Mouse (Mus musculus): ENCODE data around the gene Ablim1. TPM values are rescaled to one million over a fixed set of nuclear protein-coding genes. Genes with fewer than 3 reads are reported as not detected.

The Ablim1 gene
- total and polyA plus RNA-seq, 2 experiments: 16.6 to 23.7 TPM

DNA sequence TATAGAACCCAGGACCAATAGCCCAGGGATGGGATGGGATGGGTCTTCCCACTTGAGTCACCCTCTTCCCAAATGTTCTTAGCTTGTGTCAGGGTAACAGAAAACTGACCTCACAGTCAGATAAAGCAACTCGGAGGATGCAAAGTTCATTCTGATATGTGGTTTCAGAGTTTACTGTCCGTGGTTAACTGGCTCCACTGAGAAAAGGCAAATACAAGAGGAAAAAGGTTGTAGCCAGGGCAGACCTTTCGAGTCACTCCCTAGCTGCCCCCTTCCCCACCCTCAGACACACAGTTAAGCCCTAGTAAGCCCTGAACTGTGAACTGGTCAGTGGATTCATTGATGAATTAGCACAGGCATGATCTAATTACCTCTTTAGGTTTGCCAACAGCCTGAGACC, 7.1 kb upstream of the Ablim1 start:
- H3K27ac ChIP-seq (replicated peaks; ENCODE audit: insufficient read depth, low read depth, low read length): peak overlapping the region; percentile 81
- H3K36me3 ChIP-seq (ENCODE audit: control insufficient read depth, insufficient read depth, low read length): no peaks in the 10 kb centered on the region
- H3K4me3 ChIP-seq (ENCODE audit: insufficient read depth, low read depth, low read length): no peak overlapping the region
- H3K4me1 ChIP-seq (ENCODE audit: control insufficient read depth, insufficient read depth, low read length): peaks cover 19% of the 10 kb centered on the region
- 26% methylated on average over 3 of the region's 3 CpGs for WGBS
- peak; percentile 94 for DNase-seq (ENCODE audit: extremely low read depth, low read depth, low spot score)
- no peak for TF ChIP-seq POLR2A (IDR thresholded peaks at IDR 0.05; ENCODE audit: extremely low read depth, insufficient read depth, low read length)
- TF ChIP-seq CTCF (IDR thresholded peaks at IDR 0.05; ENCODE audit: low read depth, low read length): no peak
- no peaks in the 10 kb centered on the region for H3K79me2 ChIP-seq (ENCODE audit: control insufficient read depth, insufficient read depth, low read length)
- H3K27me3 ChIP-seq (ENCODE audit: control insufficient read depth, insufficient read depth, low read length): no peaks in the 10 kb centered on the region
- H3K9ac ChIP-seq (ENCODE audit: low read depth, low read length): no peak overlapping the region

DNA sequence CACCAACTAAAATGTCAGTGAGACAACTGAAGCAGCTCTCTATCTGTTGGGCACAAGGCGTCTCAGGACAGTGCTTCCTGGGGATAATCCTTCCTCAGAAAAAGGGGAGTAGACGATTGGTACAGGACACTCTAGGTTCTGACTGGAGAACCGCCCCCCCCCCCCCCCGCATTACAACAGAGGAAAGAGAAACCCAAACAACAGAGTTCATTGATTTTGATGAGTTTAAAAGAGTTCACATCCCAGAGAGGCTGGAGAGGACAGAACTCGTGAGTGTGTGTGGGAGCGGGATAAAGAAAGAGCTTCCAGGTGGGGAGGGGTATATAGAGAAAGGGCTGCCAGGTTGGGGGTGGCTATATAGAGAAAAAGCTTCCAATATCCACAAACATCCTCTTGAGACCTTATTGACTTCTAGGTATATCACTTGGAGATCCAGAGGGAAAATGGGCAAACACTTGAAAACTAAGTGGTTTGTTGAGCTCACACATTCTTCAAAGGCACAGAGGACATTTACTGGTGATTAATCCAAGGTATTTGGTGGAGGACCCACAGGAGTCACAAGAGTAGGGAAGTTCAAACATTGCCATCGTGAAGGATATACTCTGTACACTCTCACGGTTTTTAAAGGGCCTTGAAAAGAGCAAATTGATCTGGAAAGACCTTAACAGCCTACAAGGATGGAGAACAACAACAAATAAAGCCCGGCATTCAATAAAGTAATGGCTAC, 6.1 kb upstream of the Ablim1 start:
- H3K27ac ChIP-seq (replicated peaks; ENCODE audit: insufficient read depth, low read depth, low read length): peak overlapping the region; percentile 70
- no peaks in the 10 kb centered on the region for H3K27me3 ChIP-seq (ENCODE audit: control insufficient read depth, insufficient read depth, low read length)
- H3K4me3 ChIP-seq (ENCODE audit: insufficient read depth, low read depth, low read length): no peak overlapping the region
- TF ChIP-seq POLR2A (IDR thresholded peaks at IDR 0.05; ENCODE audit: extremely low read depth, insufficient read depth, low read length) (no peak), CTCF (IDR thresholded peaks at IDR 0.05; ENCODE audit: low read depth, low read length) (no peak)
- no peak overlapping the region for H3K9ac ChIP-seq (ENCODE audit: low read depth, low read length)
- H3K36me3 ChIP-seq (ENCODE audit: control insufficient read depth, insufficient read depth, low read length): no peaks in the 10 kb centered on the region
- peaks cover 19% of the 10 kb centered on the region for H3K4me1 ChIP-seq (ENCODE audit: control insufficient read depth, insufficient read depth, low read length)
- 29% methylated on average over 9 of the region's 9 CpGs for WGBS
- DNase-seq (ENCODE audit: extremely low read depth, low read depth, low spot score): peak; percentile 64
- no peaks in the 10 kb centered on the region for H3K79me2 ChIP-seq (ENCODE audit: control insufficient read depth, insufficient read depth, low read length)

GRCm38 (mm10) chr19:57316597-57316996, 1.9 kb upstream of the Ablim1 start:
- Histone ChIP-seq H3K4me3 (ENCODE audit: insufficient read depth, low read depth, low read length) (no peak overlapping the region), H3K79me2 (ENCODE audit: control insufficient read depth, insufficient read depth, low read length) (no peaks in the 10 kb centered on the region), H3K27ac (replicated peaks; ENCODE audit: insufficient read depth, low read depth, low read length) (no peak overlapping the region), H3K36me3 (ENCODE audit: control insufficient read depth, insufficient read depth, low read length) (no peaks in the 10 kb centered on the region), H3K4me1 (ENCODE audit: control insufficient read depth, insufficient read depth, low read length) (peaks cover 22% of the 10 kb centered on the region), H3K9ac (ENCODE audit: low read depth, low read length) (no peak overlapping the region), H3K27me3 (ENCODE audit: control insufficient read depth, insufficient read depth, low read length) (no peaks in the 10 kb centered on the region)
- WGBS: 88% methylated on average over 3 of the region's 3 CpGs
- TF ChIP-seq CTCF (IDR thresholded peaks at IDR 0.05; ENCODE audit: low read depth, low read length) (no peak), POLR2A (IDR thresholded peaks at IDR 0.05; ENCODE audit: extremely low read depth, insufficient read depth, low read length) (no peak)
- no peak for DNase-seq (ENCODE audit: extremely low read depth, low read depth, low spot score)

DNA sequence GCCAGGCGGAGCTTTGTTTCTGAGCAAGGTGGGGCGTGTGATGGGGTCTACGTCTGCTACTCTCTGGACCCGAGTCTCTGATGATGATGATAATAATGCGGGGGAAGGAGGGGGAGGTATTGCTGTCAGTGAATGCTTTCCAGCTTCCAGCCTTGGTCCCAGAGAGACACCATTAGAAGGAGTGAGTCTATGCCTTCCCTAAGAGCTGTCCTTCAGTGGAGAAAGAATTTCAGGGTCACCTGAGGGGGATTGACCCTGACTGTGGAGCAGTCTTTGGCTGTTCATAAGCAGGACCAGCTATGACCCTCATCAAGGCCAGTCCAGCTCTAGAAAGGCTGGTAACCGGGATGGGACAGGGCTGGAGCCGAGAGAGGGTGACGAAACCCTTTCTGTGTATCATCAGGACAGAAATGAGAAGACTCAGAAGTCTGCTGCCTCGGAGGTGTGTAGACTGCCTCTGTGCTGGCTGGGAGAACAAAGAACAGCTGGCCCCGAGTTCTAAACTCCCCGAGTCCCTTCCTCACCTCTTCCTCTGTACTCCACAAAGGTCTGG, 370 bp upstream of the Ablim1 start:
- Histone ChIP-seq H3K9ac (ENCODE audit: low read depth, low read length) (peak overlapping the region; percentile 92), H3K4me1 (ENCODE audit: control insufficient read depth, insufficient read depth, low read length) (peaks cover 10% of the 10 kb centered on the region; the same call in 1 of the 2 replicates), H3K36me3 (ENCODE audit: control insufficient read depth, insufficient read depth, low read length) (no peaks in the 10 kb centered on the region), H3K27me3 (ENCODE audit: control insufficient read depth, insufficient read depth, low read length) (no peaks in the 10 kb centered on the region), H3K79me2 (ENCODE audit: control insufficient read depth, insufficient read depth, low read length) (no peaks in the 10 kb centered on the region), H3K4me3 (ENCODE audit: insufficient read depth, low read depth, low read length) (peak overlapping the region; percentile 91; the same call in 1 of the 2 replicates), H3K27ac (replicated peaks; ENCODE audit: insufficient read depth, low read depth, low read length) (no peak overlapping the region)
- no peak for DNase-seq (ENCODE audit: extremely low read depth, low read depth, low spot score)
- WGBS: 29% methylated on average over 11 of the region's 11 CpGs
- TF ChIP-seq POLR2A (IDR thresholded peaks at IDR 0.05; ENCODE audit: extremely low read depth, insufficient read depth, low read length) (no peak), CTCF (IDR thresholded peaks at IDR 0.05; ENCODE audit: low read depth, low read length) (no peak)

DNA sequence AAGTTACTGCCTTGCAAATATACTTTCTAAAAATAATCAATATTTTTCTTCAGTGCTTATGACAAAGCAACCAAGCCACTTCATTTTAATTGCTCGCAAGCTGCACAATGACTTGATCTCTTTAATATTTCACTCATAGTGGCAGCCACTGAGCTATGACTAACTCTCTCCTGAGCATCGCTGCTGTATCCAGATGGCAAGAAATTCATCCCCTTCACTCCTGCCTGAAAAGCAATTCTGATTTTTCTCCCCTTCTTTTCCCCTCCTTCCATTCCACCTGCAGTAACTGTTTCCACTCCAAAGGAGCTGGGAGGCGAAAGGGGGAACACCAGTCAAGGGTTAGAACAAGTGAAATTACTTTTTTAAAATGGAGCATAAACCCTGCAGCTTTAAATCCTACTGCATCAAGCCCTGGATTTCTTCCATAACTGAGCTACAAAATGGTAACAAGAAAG, 801 bp downstream of the Ablim1 start:
- TF ChIP-seq POLR2A (IDR thresholded peaks at IDR 0.05; ENCODE audit: extremely low read depth, insufficient read depth, low read length) (no peak), CTCF (IDR thresholded peaks at IDR 0.05; ENCODE audit: low read depth, low read length) (no peak)
- DNase-seq (ENCODE audit: extremely low read depth, low read depth, low spot score): peak; percentile 38
- Histone ChIP-seq H3K4me1 (ENCODE audit: control insufficient read depth, insufficient read depth, low read length) (peaks cover 14% of the 10 kb centered on the region), H3K4me3 (ENCODE audit: insufficient read depth, low read depth, low read length) (peak overlapping the region; percentile 91; the same call in 1 of the 2 replicates), H3K9ac (ENCODE audit: low read depth, low read length) (no peak overlapping the region), H3K79me2 (ENCODE audit: control insufficient read depth, insufficient read depth, low read length) (no peaks in the 10 kb centered on the region), H3K27me3 (ENCODE audit: control insufficient read depth, insufficient read depth, low read length) (no peaks in the 10 kb centered on the region), H3K27ac (replicated peaks; ENCODE audit: insufficient read depth, low read depth, low read length) (no peak overlapping the region), H3K36me3 (ENCODE audit: control insufficient read depth, insufficient read depth, low read length) (no peaks in the 10 kb centered on the region)
- 34% methylated on average over 3 of the region's 3 CpGs for WGBS

DNA sequence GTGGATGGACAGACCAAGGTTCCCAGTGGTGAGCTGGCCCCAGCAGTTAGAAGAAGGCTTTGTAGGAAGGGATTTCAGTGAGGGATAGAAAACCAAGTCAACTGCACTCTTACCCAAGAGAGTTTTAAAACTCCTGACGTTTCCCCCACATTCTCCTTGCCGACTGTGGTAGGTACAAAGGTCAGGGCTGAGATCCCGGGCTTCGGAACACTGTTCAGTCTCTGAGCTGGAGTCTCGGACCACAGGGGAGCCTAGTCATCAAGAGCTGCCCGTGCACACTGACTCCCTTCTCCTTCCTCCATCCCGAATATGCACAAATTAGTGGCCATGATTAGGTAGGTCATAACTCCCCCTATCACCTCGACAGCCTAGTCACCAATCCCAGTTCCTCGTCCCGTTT, 1.5 kb downstream of the Ablim1 start:
- H3K4me1 ChIP-seq (ENCODE audit: control insufficient read depth, insufficient read depth, low read length): peaks cover 14% of the 10 kb centered on the region
- peak; percentile 46 for DNase-seq (ENCODE audit: extremely low read depth, low read depth, low spot score)
- no peaks in the 10 kb centered on the region for H3K79me2 ChIP-seq (ENCODE audit: control insufficient read depth, insufficient read depth, low read length)
- no peaks in the 10 kb centered on the region for H3K36me3 ChIP-seq (ENCODE audit: control insufficient read depth, insufficient read depth, low read length)
- no peaks in the 10 kb centered on the region for H3K27me3 ChIP-seq (ENCODE audit: control insufficient read depth, insufficient read depth, low read length)
- TF ChIP-seq CTCF (IDR thresholded peaks at IDR 0.05; ENCODE audit: low read depth, low read length) (no peak), POLR2A (IDR thresholded peaks at IDR 0.05; ENCODE audit: extremely low read depth, insufficient read depth, low read length) (no peak)
- 25% methylated on average over 10 of the region's 10 CpGs for WGBS
- no peak overlapping the region for H3K27ac ChIP-seq (replicated peaks; ENCODE audit: insufficient read depth, low read depth, low read length)
- H3K9ac ChIP-seq (ENCODE audit: low read depth, low read length): no peak overlapping the region
- H3K4me3 ChIP-seq (ENCODE audit: insufficient read depth, low read depth, low read length): no peak overlapping the region

Data from liver, adult 2 months (tissue).